Mouse (Mus musculus) liver, embryonic 14.5 days (tissue): ENCODE measurements around the gene Smarcc2. TPM values are rescaled to one million over a fixed set of nuclear protein-coding genes. Genes with fewer than 3 reads are reported as not detected.
A peak's percentile ranks its signal among the peaks of the same experiment; 100 is the strongest.

ENCODE experiments used
- ATAC-seq: fragments of 200-750 bp; cut with Nextera tagmentation; 2 replicates; pipeline ENCODE4 v1.8.0; 2017; ENCODE audit warnings: moderate number of reproducible peaks, mild to moderate bottlenecking, moderate library complexity; ENCODE audit not compliant: insufficient read depth
- DNase-seq, 3 experiments: peaks; one replicate each; pipeline ENCODE4 v3.0.0-alpha.2; 2012 to 2013; ENCODE audit warnings: low read depth in 3 of 3, low spot score in 3 of 3
- H3K27ac ChIP-seq: fragments of 300-500 bp; sonication (generic); 2 replicates; pipeline ENCODE4 v1.5.1; 2014; ENCODE audit warnings: moderate library complexity, mild to moderate bottlenecking, control low read depth, inconsistent platforms
- H3K27me3 ChIP-seq: fragments of 300-500 bp; sonication (generic); 2 replicates; pipeline ENCODE4 v1.6.1; 2014; ENCODE audit warnings: mild to moderate bottlenecking, low read length, moderate library complexity; ENCODE audit not compliant: control insufficient read depth, insufficient read depth
- H3K36me3 ChIP-seq: fragments of 300-500 bp; sonication (generic); replicated peaks from 2 replicates; pipeline ENCODE4 v1.6.1; 2014; ENCODE audit warnings: low read depth; ENCODE audit not compliant: control insufficient read depth, insufficient read depth
- H3K4me1 ChIP-seq, 2 experiments: fragments of 200-500 bp in 1 of 2; fragments of 300-500 bp in 1 of 2; sonication (generic) in 1 of 2; replicated peaks; 2 replicates each; pipeline ENCODE4 v1.6.1; 2012 to 2014; ENCODE audit warnings: antibody characterized with exemption in 1 of 2, inconsistent platforms in 1 of 2, low read length in 1 of 2; ENCODE audit not compliant: control insufficient read depth in 2 of 2, insufficient read depth in 2 of 2
- H3K4me2 ChIP-seq: fragments of 300-500 bp; sonication (generic); 2 replicates; pipeline ENCODE4 v1.6.1; 2014; ENCODE audit warnings: low read depth, mild to moderate bottlenecking, control low read depth, moderate library complexity
- H3K4me3 ChIP-seq, 2 experiments: fragments of 200-500 bp in 1 of 2; fragments of 300-500 bp in 1 of 2; sonication (generic) in 1 of 2; 2 replicates each; pipeline ENCODE4 v1.5.1; 2012 to 2014; ENCODE audit warnings: low read depth in 2 of 2, low read length in 2 of 2, mild to moderate bottlenecking in 2 of 2, control low read depth in 1 of 2, inconsistent platforms in 1 of 2, moderate library complexity in 1 of 2; ENCODE audit not compliant: insufficient read depth in 1 of 2
- H3K9ac ChIP-seq: fragments of 300-500 bp; sonication (generic); replicated peaks from 2 replicates; pipeline ENCODE4 v1.6.1; 2014; ENCODE audit warnings: mild to moderate bottlenecking, control low read depth, moderate library complexity
- H3K9me3 ChIP-seq: fragments of 300-500 bp; sonication (generic); 2 replicates; pipeline ENCODE4 v1.6.1; 2016; ENCODE audit warnings: low read length, mixed read lengths; ENCODE audit not compliant: control insufficient read depth
- CTCF ChIP-seq: IDR thresholded peaks from 2 replicates; pipeline ENCODE4 v1.5.1; 2016; ENCODE audit warnings: antibody characterized with exemption, low read depth, control low read depth
- EP300 ChIP-seq: IDR thresholded peaks from 2 replicates; pipeline ENCODE4 v1.6.1; 2016; ENCODE audit warnings: antibody characterized with exemption, low read depth
- WGBS: fragments of 180-500 bp; shearing (Covaris S2); extraction: QIAGEN DNeasy Blood & Tissue Kit; methylation state at CpG from one replicate; pipeline ENCODE4 v1.1.7; 2014; ENCODE audit not compliant: insufficient replicate concordance; 5-methylcytosine and 5-hydroxymethylcytosine counted together
- polyA plus RNA-seq, 2 experiments: library from polyadenylated mRNA; depleted of rRNA in 1 of 2; stranded (reverse) in 1 of 2; unstranded in 1 of 2; fragments of >200 nt; fragmentation: Nextera tagmentation in 1 of 2; extraction: Ambion mirVana in 1 of 2; gene quantifications; 2 replicates each; pipeline versions ENCODE4 v1.2.1 to v1.2.3; 2012 to 2014

Smarcc2 gene
- polyA plus RNA-seq, 2 experiments, result 27.7 to 29.8 TPM

- peak overlapping the region; percentile 77 for H3K9ac ChIP-seq
- WGBS, result 4% methylated on average over 14 of the region's 14 CpGs
Measured at GRCm38 (mm10) chr10:128412055-128412381, 47.0 kb upstream of the Smarcc2 start.

DNA sequence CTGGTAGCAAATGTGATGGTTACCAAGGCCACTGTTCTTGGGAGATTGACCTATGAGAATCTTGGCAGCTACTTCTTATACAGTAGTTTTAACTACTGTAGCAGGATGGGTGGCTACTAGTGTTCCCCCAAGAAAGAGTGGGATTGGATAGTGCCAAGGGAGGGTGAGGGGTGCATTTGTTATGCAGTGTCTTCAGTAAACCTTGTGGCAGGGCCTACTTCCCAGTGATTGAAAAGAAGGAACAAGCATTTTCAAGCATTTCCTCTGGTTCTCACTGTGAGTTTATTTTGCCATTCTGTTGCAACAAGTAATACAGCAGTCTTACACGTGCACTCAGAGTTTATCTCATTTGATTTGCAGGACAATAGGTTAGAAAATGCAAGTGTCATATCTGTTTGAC lies 46.5 kb upstream of the Smarcc2 start:
- TF ChIP-seq EP300, result no peak
- TF ChIP-seq CTCF, result no peak
- 9% methylated on average over 1 of the region's 1 CpGs for WGBS
- no peak for ATAC-seq
- Histone ChIP-seq H3K4me1 (peaks cover 8 to 24% of the 10 kb centered on the region in 2 experiments), H3K9ac (peak overlapping the region; percentile 77; the same call in 1 of the 2 replicates), H3K27me3 (no peaks in the 10 kb centered on the region), H3K27ac (no peak overlapping the region; the same call in 1 of the 2 replicates), H3K4me2 (peak overlapping the region; percentile 86), H3K36me3 (no peaks in the 10 kb centered on the region), H3K4me3 (peak overlapping the region; percentile 79 to 93; a peak in 3 of 4 replicates), H3K9me3 (no peaks in the 10 kb centered on the region)
- DNase-seq, result no peak

More at GRCm38 (mm10) chr10:128412055-128412381, 47.0 kb upstream of the Smarcc2 start:
- no peak for TF ChIP-seq EP300
- TF ChIP-seq CTCF, result no peak
- no peaks in the 10 kb centered on the region for H3K9me3 ChIP-seq
- DNase-seq (no peak), ATAC-seq (no peak)
- H3K4me3 ChIP-seq, result peak overlapping the region; percentile 79 to 93
- H3K4me1 ChIP-seq, result peaks cover 8 to 24% of the 10 kb centered on the region in 2 experiments
- H3K27me3 ChIP-seq, result no peaks in the 10 kb centered on the region
- H3K4me2 ChIP-seq, result peak overlapping the region; percentile 86
- peak overlapping the region; percentile 43 for H3K27ac ChIP-seq
- H3K36me3 ChIP-seq, result no peaks in the 10 kb centered on the region

GRCm38 (mm10) chr10:128413076-128413475 lies 46.0 kb upstream of the Smarcc2 start:
- Histone ChIP-seq H3K4me1 (peaks cover 8 to 24% of the 10 kb centered on the region in 2 experiments), H3K9ac (no peak overlapping the region), H3K9me3 (no peaks in the 10 kb centered on the region), H3K4me2 (peak overlapping the region; percentile 86; the same call in 1 of the 2 replicates), H3K4me3 (no peak overlapping the region), H3K36me3 (no peaks in the 10 kb centered on the region), H3K27me3 (no peaks in the 10 kb centered on the region), H3K27ac (no peak overlapping the region)
- no peak for DNase-seq
- TF ChIP-seq CTCF (no peak), EP300 (no peak)
- WGBS, result 59% methylated on average over 1 of the region's 1 CpGs
- no peak for ATAC-seq

- DNase-seq (no peak), ATAC-seq (no peak)
- no peak overlapping the region for H3K4me2 ChIP-seq
- H3K9ac ChIP-seq, result no peak overlapping the region
- 81% methylated on average over 5 of the region's 5 CpGs for WGBS
- H3K27ac ChIP-seq, result no peak overlapping the region
- H3K9me3 ChIP-seq, result no peaks in the 10 kb centered on the region
- H3K4me3 ChIP-seq, result no peak overlapping the region
- no peaks in the 10 kb centered on the region; the same call in 1 of the 2 replicates for H3K36me3 ChIP-seq
- TF ChIP-seq CTCF, result no peak
- no peak for TF ChIP-seq EP300
- H3K4me1 ChIP-seq, result peaks cover 8 to 19% of the 10 kb centered on the region in 2 experiments
- H3K27me3 ChIP-seq, result no peaks in the 10 kb centered on the region
Measured at GRCm38 (mm10) chr10:128414848-128415247, 44.2 kb upstream of the Smarcc2 start.

DNA sequence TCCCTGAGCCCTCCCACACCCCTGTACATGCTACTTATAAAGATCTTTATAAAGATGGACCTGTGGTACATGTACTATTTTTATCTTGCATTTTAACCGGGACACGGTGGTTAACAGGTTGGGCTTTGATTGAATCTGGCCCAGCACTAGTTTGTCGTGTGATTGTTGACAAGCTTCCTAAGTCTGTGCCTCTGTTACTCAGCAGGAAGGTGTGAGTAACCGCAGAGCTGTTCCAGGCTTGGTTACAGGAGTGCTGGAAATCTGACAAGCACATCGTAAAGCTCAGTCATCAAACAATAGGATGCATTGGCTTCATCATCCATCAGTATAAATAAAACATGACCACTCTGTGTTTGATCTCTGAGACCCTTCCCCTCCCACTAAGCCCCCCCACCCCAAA lies 36.6 kb upstream of the Smarcc2 start:
- no peak for DNase-seq
- Histone ChIP-seq H3K9me3 (no peaks in the 10 kb centered on the region), H3K27me3 (no peaks in the 10 kb centered on the region), H3K4me3 (no peak overlapping the region), H3K4me1 (no peaks in the 10 kb centered on the region), H3K9ac (no peak overlapping the region), H3K27ac (no peak overlapping the region), H3K36me3 (no peaks in the 10 kb centered on the region; the same call in 1 of the 2 replicates), H3K4me2 (no peak overlapping the region)
- 60% methylated on average over 5 of the region's 5 CpGs for WGBS
- ATAC-seq, result no peak
- no peak for TF ChIP-seq EP300
- TF ChIP-seq CTCF, result no peak
